Mouse (Mus musculus) ES-Bruce4 (cell line): ENCODE data around the gene Fam186a. TPM values are rescaled to one million over a fixed set of nuclear protein-coding genes. Genes with fewer than 3 reads are reported as not detected.
"Not testable (repeated sequence)": the region's sequence is repeated elsewhere in the genome, so short reads cannot be mapped to it uniquely, and the experiment has no call there.

ENCODE experiments used
- H3K27ac ChIP-seq: 2 replicates; pipeline ENCODE4 v1.5.1; 2012; ENCODE audit warnings: low read length, inconsistent platforms; ENCODE audit not compliant: insufficient read depth
- H3K27me3 ChIP-seq: 2 replicates; pipeline ENCODE4 v1.6.1; 2012; ENCODE audit warnings: mild to moderate bottlenecking, low read length, inconsistent platforms; ENCODE audit not compliant: control insufficient read depth, poor library complexity, insufficient read depth, severe bottlenecking
- H3K36me3 ChIP-seq: 2 replicates; pipeline ENCODE4 v1.6.1; 2012; ENCODE audit warnings: inconsistent platforms, mild to moderate bottlenecking, low read length, moderate library complexity; ENCODE audit not compliant: control insufficient read depth, poor library complexity, insufficient read depth, severe bottlenecking
- H3K4me1 ChIP-seq: one replicate; pipeline ENCODE4 v1.8.1; 2011; ENCODE audit warnings: low read length; ENCODE audit not compliant: control insufficient read depth, insufficient read depth
- H3K4me3 ChIP-seq: 2 replicates; pipeline ENCODE4 v1.5.1; 2011; ENCODE audit warnings: low read depth, mild to moderate bottlenecking, low read length
- H3K9ac ChIP-seq: 2 replicates; pipeline ENCODE4 v1.6.1; 2012; ENCODE audit warnings: low read depth, mild to moderate bottlenecking, inconsistent platforms; ENCODE audit not compliant: poor library complexity, severe bottlenecking
- H3K9me3 ChIP-seq: replicated peaks from 2 replicates; pipeline ENCODE4 v1.6.1; 2012; ENCODE audit warnings: mild to moderate bottlenecking, low read length, inconsistent platforms; ENCODE audit not compliant: control insufficient read depth, poor library complexity, insufficient read depth, severe bottlenecking
- CTCF ChIP-seq: IDR thresholded peaks from one replicate; pipeline ENCODE4 v1.8.1; 2011; ENCODE audit warnings: low read depth, low read length
- EP300 ChIP-seq: IDR thresholded peaks from 2 replicates; pipeline ENCODE4 v1.6.1; 2011; ENCODE audit warnings: low read depth, low read length; ENCODE audit not compliant: insufficient read depth
- POLR2A ChIP-seq: IDR thresholded peaks from one replicate; pipeline ENCODE4 v1.8.1; 2011; ENCODE audit warnings: low read length; ENCODE audit not compliant: insufficient read depth
- polyA plus RNA-seq: library from polyadenylated mRNA; stranded (reverse); fragments of >200 nt; gene quantifications from 2 replicates; pipeline ENCODE4 v1.2.4, GENCODE M21; 2011; ENCODE audit warnings: low read depth; ENCODE audit not compliant: missing spikeins, insufficient read depth, insufficient read length

The Fam186a gene
- polyA plus RNA-seq, 1 experiment: 0.06 TPM

DNA sequence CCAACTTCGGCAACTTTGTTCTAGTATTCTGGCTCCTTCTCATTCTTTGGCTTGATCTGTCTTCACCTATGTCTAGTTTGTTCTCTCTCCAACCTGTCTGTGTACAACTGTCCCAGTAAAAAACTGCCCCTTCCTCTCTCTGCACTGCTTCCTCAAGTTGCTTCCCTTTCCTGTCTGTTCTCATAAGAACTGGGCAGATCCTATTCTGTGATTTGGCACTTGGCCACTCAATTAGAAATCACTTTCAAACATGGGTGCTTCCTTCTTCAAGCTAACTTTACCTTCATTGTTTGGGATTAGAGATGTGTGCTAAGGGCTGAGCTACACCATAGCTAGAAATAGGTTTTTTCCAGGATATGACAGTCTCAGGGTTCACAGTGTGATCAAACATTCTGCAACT, 3.7 kb upstream of the Fam186a start:
- no peaks in the 10 kb centered on the region for H3K36me3 ChIP-seq

DNA sequence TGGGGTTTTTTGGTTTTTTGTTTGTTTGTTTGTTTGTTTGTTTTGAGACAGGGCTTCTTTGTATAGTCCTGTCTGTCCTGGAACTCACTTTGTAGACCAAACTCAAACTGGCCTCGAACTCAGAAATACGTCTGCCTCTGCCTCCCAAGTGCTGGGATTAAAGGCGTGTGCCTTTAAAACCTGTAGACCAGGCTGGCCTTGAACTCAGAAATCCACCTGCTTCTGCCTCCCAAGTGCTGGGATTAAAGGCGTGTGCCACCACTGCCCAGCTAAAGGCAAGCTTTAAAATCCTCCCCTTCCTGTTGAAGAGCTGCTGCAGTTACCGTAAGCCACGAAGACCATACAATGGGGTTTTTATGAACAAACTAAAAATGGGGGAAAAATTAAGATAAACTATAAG, 2.9 kb upstream of the Fam186a start, which contains the start of gene Larp4:
TSS of gene Larp4 (plus strand) at position 301 of the 400 bp plus-strand sequence.
- not testable (repeated sequence) for H3K4me3 ChIP-seq, H3K4me1 ChIP-seq, H3K27ac ChIP-seq, H3K9ac ChIP-seq, H3K27me3 ChIP-seq, H3K36me3 ChIP-seq, H3K9me3 ChIP-seq

More for the DNA sequence above, 3.7 kb upstream of the Fam186a start:
- TF ChIP-seq EP300 (no peak), POLR2A (no peak), CTCF (no peak)
- no peak overlapping the region for H3K4me3 ChIP-seq
- H3K9ac ChIP-seq: no peak overlapping the region
- no peaks in the 10 kb centered on the region for H3K27me3 ChIP-seq
- H3K4me1 ChIP-seq: no peaks in the 10 kb centered on the region
- no peak overlapping the region for H3K27ac ChIP-seq
- no peaks in the 10 kb centered on the region for H3K9me3 ChIP-seq

DNA sequence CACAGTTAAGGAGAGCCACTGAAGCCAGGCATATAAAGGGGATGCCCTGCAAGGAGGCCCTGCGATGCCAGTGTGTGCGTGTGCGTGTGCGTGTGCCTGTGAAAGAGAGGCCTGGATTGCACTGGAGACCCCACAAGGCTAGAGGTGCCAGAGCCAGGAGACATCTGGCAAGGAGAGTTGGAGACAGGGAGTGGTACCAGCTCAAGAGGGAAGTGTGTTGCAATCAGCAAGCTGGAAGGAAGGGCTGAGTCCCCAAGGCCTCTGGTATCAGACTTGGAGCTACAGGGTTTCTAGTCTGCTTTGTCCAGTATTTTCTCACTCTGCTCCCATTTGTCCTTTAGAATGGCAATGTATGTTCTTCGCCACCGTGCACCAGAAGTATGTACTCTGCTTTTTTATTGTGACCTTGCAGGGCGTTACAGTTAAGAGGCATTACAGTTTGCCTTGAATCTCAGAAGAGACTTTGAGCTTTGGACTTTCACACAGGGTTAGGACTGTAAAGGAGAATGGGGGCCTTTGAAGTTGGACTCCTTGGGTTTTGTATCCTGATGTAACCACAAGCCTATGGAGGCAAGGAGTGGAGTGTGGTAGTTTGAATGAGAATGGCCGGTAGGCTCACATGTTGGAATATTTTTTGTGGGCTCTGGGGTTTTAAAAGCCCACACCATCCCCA, 1.6 kb downstream of the Fam186a start:
- Histone ChIP-seq H3K9ac (no peak overlapping the region), H3K4me1 (no peaks in the 10 kb centered on the region)
- no peak for TF ChIP-seq POLR2A
- TF ChIP-seq CTCF: no peak
- no peak for TF ChIP-seq EP300

DNA sequence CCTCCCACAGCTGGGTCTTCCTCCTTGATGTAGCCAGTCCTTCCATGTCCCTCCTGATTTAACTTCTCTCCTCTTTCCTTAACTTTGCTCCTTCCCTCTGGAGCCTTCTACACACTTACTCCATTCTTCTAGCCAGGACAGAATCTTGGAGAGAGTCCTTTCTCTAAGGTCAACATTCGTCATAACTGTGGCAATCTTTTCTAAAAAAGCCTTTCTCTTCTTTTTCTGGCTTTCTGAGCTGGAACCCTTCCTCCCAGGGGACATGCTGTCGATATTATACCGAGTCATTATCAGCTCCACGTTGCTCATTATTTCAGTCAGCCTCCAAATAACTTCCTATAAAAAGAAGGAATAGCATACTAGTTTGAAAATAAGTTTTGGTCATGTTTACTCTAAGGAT, 11.5 kb downstream of the Fam186a start:
- Histone ChIP-seq H3K4me3 (no peak overlapping the region), H3K4me1 (no peaks in the 10 kb centered on the region), H3K27me3 (no peaks in the 10 kb centered on the region), H3K27ac (no peak overlapping the region), H3K9ac (no peak overlapping the region), H3K9me3 (no peaks in the 10 kb centered on the region), H3K36me3 (no peaks in the 10 kb centered on the region)
- TF ChIP-seq CTCF (no peak), POLR2A (no peak), EP300 (no peak)

More for the DNA sequence above, 1.6 kb downstream of the Fam186a start:
- Histone ChIP-seq H3K4me3 (no peak overlapping the region), H3K27me3 (no peaks in the 10 kb centered on the region), H3K27ac (no peak overlapping the region), H3K36me3 (no peaks in the 10 kb centered on the region), H3K9me3 (no peaks in the 10 kb centered on the region)

DNA sequence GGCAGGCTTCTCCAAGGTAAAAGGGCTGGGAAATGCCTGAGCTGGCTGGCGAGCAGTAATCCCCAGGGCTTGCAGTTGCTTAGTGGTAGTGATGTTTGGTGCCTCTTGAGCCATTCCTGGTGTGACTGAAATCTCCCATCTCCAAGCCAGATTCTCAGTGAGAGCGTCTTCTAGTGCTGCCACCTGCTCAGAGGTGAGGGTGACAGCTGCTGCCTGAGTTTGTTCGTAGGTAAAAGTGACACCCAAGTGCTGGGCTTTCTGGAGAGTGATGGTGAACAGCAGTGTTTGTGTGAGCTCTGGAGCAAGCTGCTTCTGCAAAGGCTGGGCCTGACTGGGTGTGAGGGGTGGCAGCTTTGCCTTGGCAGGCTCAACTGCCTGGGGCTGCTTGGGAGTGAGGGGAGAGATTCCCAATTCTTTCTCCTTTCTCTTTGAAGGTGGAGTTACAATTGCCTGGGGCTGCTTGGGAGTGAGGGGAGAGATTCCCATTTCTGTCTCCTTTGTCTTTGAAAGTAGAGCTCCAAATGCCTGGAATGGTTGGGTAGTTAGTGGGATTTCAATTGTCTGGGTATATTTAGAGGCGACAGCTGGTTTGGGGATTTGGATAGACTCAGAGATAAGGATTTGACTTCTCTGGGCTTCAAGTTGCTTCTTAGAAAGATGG, 25.8 kb downstream of the Fam186a start:
- no peaks in the 10 kb centered on the region for H3K9me3 ChIP-seq
- peaks cover 5% of the 10 kb centered on the region for H3K4me1 ChIP-seq
- H3K27ac ChIP-seq: peak overlapping the region; percentile 90
- H3K36me3 ChIP-seq: no peaks in the 10 kb centered on the region
- peak; percentile 69; the same call in 1 of the 2 replicates for TF ChIP-seq EP300
- TF ChIP-seq POLR2A: no peak
- TF ChIP-seq CTCF: no peak
- H3K9ac ChIP-seq: 0 out of 2 replicates have a peak overlapping the region, but pooled peaks have one; percentile 9
- no peaks in the 10 kb centered on the region for H3K27me3 ChIP-seq
- no peak overlapping the region for H3K4me3 ChIP-seq

DNA sequence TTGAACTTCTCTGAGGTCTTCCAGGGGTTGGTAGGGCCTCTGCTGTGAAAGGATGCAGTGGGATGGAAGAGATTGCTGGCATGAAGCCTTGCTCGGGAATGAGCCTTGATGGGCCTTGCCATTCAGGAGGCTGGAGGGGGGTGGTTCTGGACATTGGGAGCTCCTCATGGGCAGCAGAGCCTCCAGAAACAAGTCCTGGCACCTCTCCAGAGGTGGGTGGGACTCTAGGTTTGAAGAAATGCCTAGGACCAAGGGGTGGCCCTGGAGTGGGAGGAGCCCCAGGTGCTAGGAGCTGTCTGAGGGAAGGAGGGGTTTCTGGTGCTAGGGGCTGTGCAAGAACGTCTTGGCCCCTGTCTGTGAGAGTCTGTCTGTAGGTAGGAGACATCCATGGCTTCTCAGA, 26.4 kb downstream of the Fam186a start:
- no peak for TF ChIP-seq CTCF
- TF ChIP-seq EP300: no peak
- no peak for TF ChIP-seq POLR2A
- no peaks in the 10 kb centered on the region for H3K36me3 ChIP-seq
- H3K4me1 ChIP-seq: peaks cover 5% of the 10 kb centered on the region
- no peaks in the 10 kb centered on the region for H3K27me3 ChIP-seq
- no peaks in the 10 kb centered on the region for H3K9me3 ChIP-seq
- H3K4me3 ChIP-seq: no peak overlapping the region
- H3K9ac ChIP-seq: no peak overlapping the region
- H3K27ac ChIP-seq: peak overlapping the region; percentile 64
